Mouse (Mus musculus) embryonic stem cell, embryonic (primary cell): ENCODE measurements around the gene Lrch4.

Experiments
- CTCF ChIA-PET, 4 experiments: fragments of 300-600 bp in 2 of 4; fragments of 350-600 bp in 2 of 4; sonication (Branson Sonifier 250); formaldehyde crosslinking; loops; one replicate each; lab custom pipeline; 2022; ENCODE audit warnings: inconsistent platforms in 2 of 4; lab: Charles Lee
- POLR2A ChIA-PET, 4 experiments: fragments of 300-600 bp in 2 of 4; fragments of 350-600 bp in 2 of 4; sonication (Branson Sonifier 250); formaldehyde crosslinking; loops; one replicate each; lab custom pipeline; 2022; ENCODE audit warnings: antibody characterized with exemption in 4 of 4, inconsistent platforms in 1 of 4; lab: Charles Lee

Lrch4 gene

GRCm38 (mm10) chr5:137607860-137608653 lies 20.9 kb upstream of the Lrch4 start:
- CTCF ChIA-PET = interaction anchor here in 2 of 4 experiments (0.6 to 1.3 kb wide), 3 partner anchors 22 to 49 kb away, joined by 3 read pairs; partner anchors contain the start of gene Tfr2 (in 1 of the 2)
- POLR2A ChIA-PET = interaction anchor here (0.5 to 3.3 kb wide), 23 partner anchors 8 to 552 kb away, joined by 3 to 20 read pairs (median 5); partner anchors contain the start of genes Fbxo24 (in 1 of the 4), Gm20605 (in 1 of the 4), Irs3 (in 1 of the 4) and Lrch4 (in 1 of the 4)

GRCm38 (mm10) chr5:137608654-137609190 lies 20.2 kb upstream of the Lrch4 start:
- CTCF ChIA-PET = interaction anchor here in 2 of 4 experiments (0.9 to 1.3 kb wide), 4 partner anchors 22 to 48 kb away, joined by 3 to 4 read pairs (median 3); partner anchors contain the start of genes Sap25 (in 1 of the 2) and Tfr2 (in 1 of the 2)

GRCm38 (mm10) chr5:137609292-137609691 lies 19.6 kb upstream of the Lrch4 start:
- ChIA-PET CTCF (interaction anchor here in 3 of 4 experiments (0.6 to 1.3 kb wide), 5 partner anchors 23 to 321 kb away, joined by 3 to 6 read pairs (median 3); partner anchors contain the start of gene Sap25 (in 1 of the 3)), POLR2A (interaction anchor here (0.6 to 3.3 kb wide), 25 partner anchors 9 to 315 kb away, joined by 3 to 20 read pairs (median 4); partner anchors contain the start of genes Sap25 (in 2 of the 4), Fbxo24 (in 1 of the 4), Gm20605 (in 1 of the 4) and Lrch4 (in 1 of the 4))

More at GRCm38 (mm10) chr5:137608654-137609190, 20.2 kb upstream of the Lrch4 start:
- POLR2A ChIA-PET = interaction anchor here (0.5 to 3.3 kb wide), 26 partner anchors 8 to 177 kb away, joined by 3 to 20 read pairs (median 4); partner anchors contain the start of genes Sap25 (in 2 of the 4), Fbxo24 (in 1 of the 4), Gm20605 (in 1 of the 4) and Irs3 (in 1 of the 4)

GRCm38 (mm10) chr5:137610056-137610455 lies 18.9 kb upstream of the Lrch4 start:
- ChIA-PET CTCF (interaction anchor here in 1 of 4 experiments (1.6 kb wide), 2 partner anchors 31 to 108 kb away, joined by 7 to 9 read pairs; partner anchors contain the start of genes Pop7 and Sap25), POLR2A (interaction anchor here in 2 of 4 experiments (0.9 to 6.4 kb wide), 11 partner anchors 9 to 108 kb away, joined by 3 to 126 read pairs (median 10); partner anchors contain the start of genes Fbxo24 (in 2 of the 2), Gm20605 (in 2 of the 2), Lrch4 (in 2 of the 2) and Mospd3 (in 1 of the 2))

GRCm38 (mm10) chr5:137610548-137611244 lies 18.2 kb upstream of the Lrch4 start:
- POLR2A ChIA-PET = interaction anchor here in 3 of 4 experiments (0.6 to 6.4 kb wide), 19 partner anchors 8 to 560 kb away, joined by 3 to 126 read pairs (median 4); partner anchors contain the start of genes Pop7 (in 3 of the 3), Fbxo24 (in 2 of the 3), Gm20605 (in 2 of the 3) and Lrch4 (in 2 of the 3)

GRCm38 (mm10) chr5:137611245-137611602 lies 17.7 kb upstream of the Lrch4 start:
- CTCF ChIA-PET = interaction anchor here (0.5 to 1.8 kb wide), 9 partner anchors 11 to 141 kb away, joined by 3 to 9 read pairs (median 4); partner anchors contain the start of genes Sap25 (in 2 of the 4) and Pop7 (in 1 of the 4)
- POLR2A ChIA-PET = interaction anchor here in 3 of 4 experiments (0.6 to 6.4 kb wide), 20 partner anchors 9 to 559 kb away, joined by 3 to 126 read pairs (median 4); partner anchors contain the start of genes Pop7 (in 3 of the 3), Fbxo24 (in 2 of the 3), Gm20605 (in 2 of the 3) and Lrch4 (in 2 of the 3)

More at GRCm38 (mm10) chr5:137610548-137611244, 18.2 kb upstream of the Lrch4 start:
- CTCF ChIA-PET = interaction anchor here (0.6 to 1.8 kb wide), 8 partner anchors 10 to 142 kb away, joined by 3 to 9 read pairs (median 4); partner anchors contain the start of genes Sap25 (in 2 of the 4) and Pop7 (in 1 of the 4)

GRCm38 (mm10) chr5:137613076-137613475 lies 15.8 kb upstream of the Lrch4 start:
- ChIA-PET POLR2A (interaction anchor here (0.6 to 6.4 kb wide), 29 partner anchors 9 to 672 kb away, joined by 3 to 126 read pairs (median 4); partner anchors contain the start of genes Fbxo24 (in 3 of the 4), Gm20605 (in 3 of the 4), Lrch4 (in 3 of the 4) and Mospd3 (in 2 of the 4)), CTCF (interaction anchor here (0.6 to 1.7 kb wide), 15 partner anchors 14 to 603 kb away, joined by 3 to 6 read pairs (median 3); partner anchors contain the start of genes Fbxo24 (in 1 of the 4), Lrch4 (in 1 of the 4), Pop7 (in 1 of the 4) and Sap25 (in 1 of the 4))

- CTCF ChIA-PET = interaction anchor here (0.6 to 1.7 kb wide), 17 partner anchors 8 to 604 kb away, joined by 3 to 6 read pairs (median 3); partner anchors contain the start of genes Fbxo24 (in 1 of the 4), Lrch4 (in 1 of the 4), Pop7 (in 1 of the 4) and Sap25 (in 1 of the 4)
- POLR2A ChIA-PET = interaction anchor here (0.6 to 6.4 kb wide), 30 partner anchors 8 to 672 kb away, joined by 3 to 126 read pairs (median 4); partner anchors contain the start of genes Fbxo24 (in 3 of the 4), Gm20605 (in 3 of the 4), Lrch4 (in 3 of the 4) and Mospd3 (in 2 of the 4)
Observed at GRCm38 (mm10) chr5:137613550-137613949, 15.4 kb upstream of the Lrch4 start, which contains the start of gene Pcolce. Gene Pcolce, minus strand, starts transcription at chr5:137613784.

- CTCF ChIA-PET = interaction anchor here in 3 of 4 experiments (0.7 to 1.7 kb wide), 6 partner anchors 9 to 1869 kb away, joined by 3 to 6 read pairs (median 4); no protein-coding TSS in a partner anchor
- POLR2A ChIA-PET = interaction anchor here in 3 of 4 experiments (0.5 to 6.4 kb wide), 16 partner anchors 8 to 172 kb away, joined by 3 to 126 read pairs (median 4); partner anchors contain the start of genes Fbxo24 (in 2 of the 3), Gm20605 (in 2 of the 3), Lrch4 (in 2 of the 3) and Mospd3 (in 2 of the 3)
Observed at GRCm38 (mm10) chr5:137614921-137615320, 14.0 kb upstream of the Lrch4 start.

- CTCF ChIA-PET = interaction anchor here in 3 of 4 experiments (0.7 to 1.4 kb wide), 3 partner anchors 13 to 1869 kb away, joined by 3 to 4 read pairs (median 4); no protein-coding TSS in a partner anchor
- POLR2A ChIA-PET = interaction anchor here in 3 of 4 experiments (0.7 to 6.4 kb wide), 11 partner anchors 8 to 145 kb away, joined by 3 to 126 read pairs (median 5); partner anchors contain the start of genes Fbxo24 (in 2 of the 3), Gm20605 (in 2 of the 3), Lrch4 (in 2 of the 3) and Mospd3 (in 1 of the 3)
Observed at GRCm38 (mm10) chr5:137615347-137615746, 13.6 kb upstream of the Lrch4 start.

- ChIA-PET POLR2A (interaction anchor here in 3 of 4 experiments (0.6 to 13.0 kb wide), 11 partner anchors 10 to 291 kb away, joined by 3 to 163 read pairs (median 3); partner anchors contain the start of genes Pcolce (in 2 of the 3), Sap25 (in 2 of the 3) and Irs3 (in 1 of the 3)), CTCF (interaction anchor here in 2 of 4 experiments (0.6 to 1.2 kb wide), 5 partner anchors 18 to 534 kb away, joined by 3 to 5 read pairs (median 3); no protein-coding TSS in a partner anchor)
Observed at GRCm38 (mm10) chr5:137623937-137624530, 4.9 kb upstream of the Lrch4 start.

GRCm38 (mm10) chr5:137627991-137628390 lies 930 bp upstream of the Lrch4 start:
- CTCF ChIA-PET = interaction anchor here (0.5 to 5.1 kb wide), 13 partner anchors 13 to 1393 kb away, joined by 3 to 70 read pairs (median 4); partner anchors contain the start of genes Sap25 (in 4 of the 4), Epo (in 1 of the 4), Pcolce (in 1 of the 4) and Pop7 (in 1 of the 4)

GRCm38 (mm10) chr5:137629306-137629721 lies 393 bp downstream of the Lrch4 start:
- CTCF ChIA-PET = interaction anchor here in 3 of 4 experiments (0.5 to 5.1 kb wide), 8 partner anchors 12 to 253 kb away, joined by 3 to 70 read pairs (median 6); partner anchors contain the start of genes Sap25 (in 2 of the 3) and Pcolce (in 1 of the 3)

More at GRCm38 (mm10) chr5:137627991-137628390, 930 bp upstream of the Lrch4 start:
- POLR2A ChIA-PET = interaction anchor here in 3 of 4 experiments (0.6 to 13.0 kb wide), 34 partner anchors 7 to 159 kb away, joined by 3 to 163 read pairs (median 6); partner anchors contain the start of genes Pcolce (in 3 of the 3), Pop7 (in 2 of the 3), Sap25 (in 2 of the 3) and Actl6b (in 1 of the 3)

More at GRCm38 (mm10) chr5:137629306-137629721, 393 bp downstream of the Lrch4 start:
- POLR2A ChIA-PET = interaction anchor here in 3 of 4 experiments (0.5 to 13.0 kb wide), 23 partner anchors 8 to 681 kb away, joined by 3 to 163 read pairs (median 8); partner anchors contain the start of genes Pcolce (in 3 of the 3), Sap25 (in 3 of the 3), Pop7 (in 2 of the 3) and Irs3 (in 1 of the 3)
